Mouse (Mus musculus): ENCODE results near the gene Apol7a. TPM values are rescaled to one million over a fixed set of nuclear protein-coding genes. Genes with fewer than 3 reads are reported as not detected.

Apol7a gene
- polyA plus RNA-seq, 1 experiment from 2014 or later = 0.15 TPM

- Histone ChIP-seq H3K4me3 (no peak overlapping the region), H3K27ac (no peak overlapping the region), H3K9me3 (replicated peaks) (no peaks in the 10 kb centered on the region), H3K4me2 (no peak overlapping the region), H3K27me3 (no peaks in the 10 kb centered on the region), H3K9ac (no peak overlapping the region), H3K36me3 (no peaks in the 10 kb centered on the region), H3K4me1 (replicated peaks) (peaks cover 33% of the 10 kb centered on the region)
- 92% methylated on average over 21 of the region's 21 CpGs for WGBS
- no peak for ATAC-seq (replicated peaks; ENCODE audit: insufficient number of reproducible peaks, insufficient read depth, low FRiP score, low read depth)
Measured at GRCm38 (mm10) chr15:77369981-77370380, 28.9 kb downstream of the Apol7a start.

DNA sequence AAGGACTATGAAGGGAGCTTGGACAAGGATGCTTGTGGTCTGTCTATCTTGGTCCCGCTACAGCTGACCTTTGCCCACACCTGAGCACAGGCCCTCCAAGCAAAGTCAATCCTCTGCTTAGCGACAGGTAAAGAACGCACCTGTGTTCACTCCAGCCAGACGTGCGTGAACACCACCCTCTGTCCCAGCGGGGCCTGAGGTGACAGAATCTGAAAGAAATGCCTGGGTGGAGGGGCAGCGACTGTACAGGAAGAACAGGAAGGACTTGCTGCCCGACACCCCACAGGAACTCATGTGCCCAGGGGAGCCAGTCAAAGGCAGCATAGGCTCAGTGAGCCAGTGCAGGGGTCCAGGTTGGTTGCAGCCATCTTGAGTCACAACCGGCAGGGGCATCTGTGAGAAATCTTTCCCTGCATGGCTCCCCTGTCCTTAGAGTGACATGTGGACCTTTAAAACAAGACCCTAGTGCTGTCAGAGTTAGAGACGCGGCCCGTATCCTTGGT lies 30.0 kb downstream of the Apol7a start:
- Histone ChIP-seq H3K4me1 (replicated peaks) (peaks cover 33% of the 10 kb centered on the region), H3K9ac (no peak overlapping the region)
- no peak for ATAC-seq (replicated peaks; ENCODE audit: insufficient number of reproducible peaks, insufficient read depth, low FRiP score, low read depth)

DNA sequence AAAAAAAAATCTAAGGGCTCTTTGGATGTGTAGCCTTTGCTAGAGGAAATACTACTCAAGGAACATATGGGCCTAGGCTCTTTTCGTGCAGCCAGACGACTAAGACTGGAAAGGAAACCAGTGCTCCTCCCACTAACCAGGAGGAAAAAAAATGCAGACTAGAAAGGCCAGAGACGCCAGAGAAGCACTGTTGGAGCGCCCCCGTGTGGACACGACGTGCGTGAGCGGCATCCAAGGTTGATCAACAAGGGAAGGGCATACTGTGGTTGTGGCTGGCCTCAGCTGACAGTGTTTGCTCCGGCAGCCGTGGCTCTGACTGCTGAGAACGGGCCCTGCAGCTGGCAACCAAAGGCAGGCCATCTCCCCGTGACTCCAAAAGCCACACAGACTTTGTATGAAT lies 30.8 kb downstream of the Apol7a start:
- Histone ChIP-seq H3K9me3 (replicated peaks) (no peaks in the 10 kb centered on the region), H3K4me2 (peak overlapping the region; percentile 53), H3K36me3 (no peaks in the 10 kb centered on the region), H3K27ac (peak overlapping the region; percentile 88), H3K27me3 (no peaks in the 10 kb centered on the region), H3K4me1 (replicated peaks) (peaks cover 33% of the 10 kb centered on the region), H3K4me3 (peak overlapping the region; percentile 21; the same call in 1 of the 2 replicates), H3K9ac (peak overlapping the region; percentile 29; the same call in 1 of the 2 replicates)
- WGBS = 0% methylated on average over 13 of the region's 13 CpGs
- ATAC-seq (replicated peaks; ENCODE audit: insufficient number of reproducible peaks, insufficient read depth, low FRiP score, low read depth) = peak; percentile 33; the same call in 1 of the 2 replicates

More for the DNA sequence above, 30.0 kb downstream of the Apol7a start:
- WGBS = 76% methylated on average over 12 of the region's 12 CpGs
- Histone ChIP-seq H3K4me2 (no peak overlapping the region), H3K27me3 (no peaks in the 10 kb centered on the region), H3K4me3 (no peak overlapping the region), H3K9me3 (replicated peaks) (no peaks in the 10 kb centered on the region), H3K27ac (no peak overlapping the region), H3K36me3 (no peaks in the 10 kb centered on the region)

DNA sequence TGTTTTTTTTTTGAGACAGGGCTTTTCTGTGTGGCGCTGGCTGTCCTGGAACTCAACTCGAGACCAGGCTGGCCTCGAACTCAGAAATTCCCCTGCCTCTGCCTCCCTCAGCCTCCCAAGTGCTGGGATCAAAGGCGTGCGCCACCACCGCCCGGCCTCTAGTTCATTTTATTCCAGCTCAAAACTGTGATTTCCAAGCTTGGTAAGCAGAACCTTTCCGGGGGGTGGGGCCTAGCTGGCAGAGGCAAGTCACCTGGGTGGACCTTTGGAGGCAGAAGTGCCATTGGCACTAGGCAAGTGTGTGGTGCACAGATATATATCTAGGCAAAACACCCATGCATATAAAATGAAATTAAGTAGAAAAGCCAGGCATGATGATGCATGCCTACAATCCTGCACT lies 31.4 kb downstream of the Apol7a start:
- WGBS = 43% methylated on average over 8 of the region's 8 CpGs
- Histone ChIP-seq H3K9ac (no peak overlapping the region), H3K27me3 (no peaks in the 10 kb centered on the region), H3K4me2 (peak overlapping the region; percentile 53; the same call in 1 of the 2 replicates), H3K4me3 (no peak overlapping the region), H3K36me3 (no peaks in the 10 kb centered on the region), H3K27ac (peak overlapping the region; percentile 88), H3K9me3 (replicated peaks) (no peaks in the 10 kb centered on the region), H3K4me1 (replicated peaks) (peaks cover 35% of the 10 kb centered on the region)
- no peak for ATAC-seq (replicated peaks; ENCODE audit: insufficient number of reproducible peaks, insufficient read depth, low FRiP score, low read depth)

DNA sequence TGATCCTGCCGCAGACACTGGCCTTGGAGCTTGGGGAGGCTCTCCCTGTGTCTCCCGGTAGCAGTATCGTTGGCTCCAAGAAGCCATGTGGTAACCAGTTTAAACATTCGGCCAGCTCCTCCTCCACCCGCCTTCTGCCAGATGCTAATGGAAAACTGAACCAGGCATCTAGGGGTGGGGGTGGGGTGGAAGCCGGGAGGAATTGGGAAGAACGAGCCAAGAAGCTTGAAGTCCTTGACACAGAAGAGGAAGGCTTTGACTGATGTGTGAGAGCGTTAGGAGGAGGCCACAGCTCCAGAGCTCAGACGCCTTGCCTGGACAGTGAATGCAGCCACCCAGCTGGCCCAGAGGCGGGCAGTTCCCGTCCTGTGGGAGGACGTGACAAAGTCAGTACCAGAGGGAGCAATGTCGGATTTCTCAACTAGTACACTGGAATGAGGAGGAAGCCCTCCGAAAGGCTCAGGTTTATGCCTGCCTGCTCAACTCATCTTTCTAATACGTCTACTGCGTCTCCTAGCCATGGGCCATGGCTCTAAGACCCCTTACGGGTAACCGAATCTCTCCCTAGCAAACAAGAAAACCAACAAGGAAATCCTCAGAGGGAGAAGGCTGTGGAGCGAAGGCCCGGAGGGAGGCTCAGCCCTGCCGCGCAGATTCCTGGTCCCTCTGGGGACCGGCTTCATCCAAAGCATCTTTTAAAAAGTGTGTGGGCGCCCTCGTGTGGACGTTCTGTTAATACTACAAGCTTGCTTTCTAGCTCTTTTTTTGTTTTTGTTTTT lies 32.0 kb downstream of the Apol7a start:
- no peaks in the 10 kb centered on the region for H3K9me3 ChIP-seq (replicated peaks)
- H3K27me3 ChIP-seq = no peaks in the 10 kb centered on the region
- peak; percentile 53 for ATAC-seq (replicated peaks; ENCODE audit: insufficient number of reproducible peaks, insufficient read depth, low FRiP score, low read depth)
- H3K4me1 ChIP-seq (replicated peaks) = peaks cover 35% of the 10 kb centered on the region
- no peaks in the 10 kb centered on the region for H3K36me3 ChIP-seq
- H3K9ac ChIP-seq = peak overlapping the region; percentile 26; the same call in 1 of the 2 replicates
- peak overlapping the region; percentile 33 for H3K4me3 ChIP-seq
- H3K27ac ChIP-seq = peak overlapping the region; percentile 88; the same call in 1 of the 2 replicates
- WGBS = 2% methylated on average over 26 of the region's 26 CpGs
- peak overlapping the region; percentile 65 for H3K4me2 ChIP-seq

DNA sequence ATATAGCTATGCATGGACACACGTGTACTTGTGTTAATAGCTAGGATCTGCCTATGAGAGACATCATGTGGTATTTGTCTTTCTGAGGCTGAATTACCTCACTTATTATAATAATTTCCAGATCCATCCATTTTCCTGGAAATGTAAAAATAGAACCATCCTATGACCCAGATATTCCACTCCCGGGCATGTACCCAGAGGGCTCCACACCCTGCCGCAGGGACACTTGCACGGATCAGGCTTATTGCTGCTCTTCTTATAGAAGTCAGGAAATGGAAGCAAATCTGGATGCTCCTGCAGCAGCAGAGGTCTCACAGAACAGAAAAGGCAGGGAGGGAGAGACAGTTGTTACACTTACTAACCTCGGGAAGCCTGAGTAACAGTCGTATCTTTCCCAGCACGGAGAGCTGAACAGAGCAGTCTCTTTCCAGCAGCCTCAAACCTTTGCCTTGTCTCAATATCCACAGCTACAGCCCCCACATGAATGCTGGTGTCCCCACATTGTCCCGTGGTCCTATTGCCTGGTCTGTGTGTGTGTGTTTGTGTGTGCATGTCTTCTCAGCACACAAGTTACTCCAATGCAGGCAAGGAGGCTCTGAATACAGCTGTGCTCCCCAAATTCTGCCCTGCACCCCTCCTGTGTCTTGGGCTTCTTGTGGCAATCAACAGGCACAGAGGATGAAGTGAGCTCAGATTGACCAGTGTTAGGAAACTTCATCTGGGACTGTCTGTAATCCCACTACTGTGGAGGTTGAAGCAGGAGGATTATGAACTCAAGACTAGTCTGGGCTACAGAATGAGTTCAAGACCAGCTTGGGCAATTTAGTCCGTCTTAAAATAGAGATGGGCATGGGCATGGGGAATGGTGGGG lies 33.0 kb downstream of the Apol7a start:
- Histone ChIP-seq H3K4me3 (no peak overlapping the region), H3K36me3 (no peaks in the 10 kb centered on the region), H3K4me2 (peak overlapping the region; percentile 65), H3K27ac (peak overlapping the region; percentile 88; the same call in 1 of the 2 replicates), H3K27me3 (no peaks in the 10 kb centered on the region), H3K9me3 (replicated peaks) (no peaks in the 10 kb centered on the region), H3K9ac (no peak overlapping the region), H3K4me1 (replicated peaks) (peaks cover 35% of the 10 kb centered on the region)
- ATAC-seq (replicated peaks; ENCODE audit: insufficient number of reproducible peaks, insufficient read depth, low FRiP score, low read depth) = no peak
- 41% methylated on average over 9 of the region's 9 CpGs for WGBS

DNA sequence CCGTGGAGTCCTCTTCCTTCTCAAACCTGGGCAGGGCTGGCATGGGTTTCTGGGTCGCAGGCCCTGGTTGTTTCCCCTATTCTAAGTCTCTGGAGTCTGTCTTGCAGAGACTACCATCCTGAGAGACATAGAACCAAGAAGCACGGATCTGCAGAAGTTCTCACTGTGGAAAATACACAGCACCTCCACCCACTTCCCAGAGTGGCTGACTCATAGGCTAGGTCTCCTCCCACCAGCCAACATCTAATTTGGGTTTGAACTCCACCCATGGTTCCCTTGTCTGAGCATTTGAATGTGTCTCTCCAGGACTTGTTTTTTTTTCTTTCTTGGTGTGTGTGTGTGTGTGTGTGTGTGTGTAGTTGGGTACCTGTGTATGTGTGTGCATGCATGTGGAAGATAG lies 34.9 kb downstream of the Apol7a start:
- ATAC-seq (replicated peaks; ENCODE audit: insufficient number of reproducible peaks, insufficient read depth, low FRiP score, low read depth) = no peak
- Histone ChIP-seq H3K4me2 (no peak overlapping the region), H3K27ac (0 out of 2 replicates have a peak overlapping the region, but pooled peaks have one; percentile 33), H3K9ac (no peak overlapping the region), H3K36me3 (no peaks in the 10 kb centered on the region), H3K9me3 (replicated peaks) (no peaks in the 10 kb centered on the region), H3K27me3 (no peaks in the 10 kb centered on the region), H3K4me3 (no peak overlapping the region), H3K4me1 (replicated peaks) (peaks cover 36% of the 10 kb centered on the region)
- WGBS = 64% methylated on average over 3 of the region's 3 CpGs

- no peak overlapping the region for H3K9ac ChIP-seq
- peaks cover 35% of the 10 kb centered on the region for H3K4me1 ChIP-seq (replicated peaks)
- no peaks in the 10 kb centered on the region for H3K9me3 ChIP-seq (replicated peaks)
- no peaks in the 10 kb centered on the region for H3K27me3 ChIP-seq
- H3K4me2 ChIP-seq = no peak overlapping the region
- 0 out of 2 replicates have a peak overlapping the region, but pooled peaks have one; percentile 33 for H3K27ac ChIP-seq
- WGBS = 56% methylated on average over 6 of the region's 6 CpGs
- no peak overlapping the region for H3K4me3 ChIP-seq
- no peaks in the 10 kb centered on the region for H3K36me3 ChIP-seq
- ATAC-seq (replicated peaks; ENCODE audit: insufficient number of reproducible peaks, insufficient read depth, low FRiP score, low read depth) = no peak
Measured at GRCm38 (mm10) chr15:77363578-77363977, 35.3 kb downstream of the Apol7a start.

DNA sequence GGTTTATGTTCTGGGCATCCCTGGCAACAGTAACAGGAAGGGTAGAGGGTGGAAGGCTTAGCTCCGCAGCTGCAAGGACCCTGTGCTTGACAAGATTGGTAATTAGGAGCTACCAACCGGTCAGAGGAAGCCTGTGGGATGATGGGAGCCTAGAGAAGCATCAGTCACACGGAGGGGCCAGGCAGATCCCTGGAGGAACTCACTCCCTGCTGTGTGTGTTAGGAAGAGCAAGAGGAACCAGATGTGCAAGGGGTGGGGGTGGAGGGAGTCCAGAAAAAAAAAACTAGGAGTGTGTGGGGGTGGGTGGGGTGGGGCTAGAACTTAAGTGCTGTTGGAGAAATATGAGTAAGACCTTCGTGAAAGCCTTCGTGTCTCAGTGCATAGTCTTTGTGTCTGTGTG lies 36.0 kb downstream of the Apol7a start:
- Histone ChIP-seq H3K9me3 (replicated peaks) (no peaks in the 10 kb centered on the region), H3K36me3 (no peaks in the 10 kb centered on the region), H3K4me1 (replicated peaks) (peaks cover 32% of the 10 kb centered on the region), H3K27me3 (no peaks in the 10 kb centered on the region), H3K4me2 (no peak overlapping the region), H3K27ac (no peak overlapping the region), H3K9ac (no peak overlapping the region), H3K4me3 (no peak overlapping the region)
- 32% methylated on average over 5 of the region's 5 CpGs for WGBS
- ATAC-seq (replicated peaks; ENCODE audit: insufficient number of reproducible peaks, insufficient read depth, low FRiP score, low read depth) = no peak

- Histone ChIP-seq H3K9ac (no peak overlapping the region), H3K36me3 (no peaks in the 10 kb centered on the region), H3K27me3 (no peaks in the 10 kb centered on the region), H3K27ac (no peak overlapping the region), H3K4me3 (no peak overlapping the region), H3K4me2 (no peak overlapping the region), H3K9me3 (replicated peaks) (no peaks in the 10 kb centered on the region), H3K4me1 (replicated peaks) (peaks cover 33% of the 10 kb centered on the region)
- ATAC-seq (replicated peaks; ENCODE audit: insufficient number of reproducible peaks, insufficient read depth, low FRiP score, low read depth) = no peak
- WGBS = 90% methylated on average over 8 of the region's 8 CpGs
Measured at GRCm38 (mm10) chr15:77359905-77360304, 39.0 kb downstream of the Apol7a start.

GRCm38 (mm10) chr15:77359486-77359885 lies 39.4 kb downstream of the Apol7a start:
- H3K27me3 ChIP-seq = no peaks in the 10 kb centered on the region
- no peaks in the 10 kb centered on the region for H3K36me3 ChIP-seq
- no peak overlapping the region for H3K4me3 ChIP-seq
- H3K4me2 ChIP-seq = 0 out of 2 replicates have a peak overlapping the region, but pooled peaks have one; percentile 63
- no peak overlapping the region for H3K9ac ChIP-seq
- H3K4me1 ChIP-seq (replicated peaks) = peaks cover 37% of the 10 kb centered on the region
- ATAC-seq (replicated peaks; ENCODE audit: insufficient number of reproducible peaks, insufficient read depth, low FRiP score, low read depth) = no peak
- WGBS = 58% methylated on average over 9 of the region's 9 CpGs
- H3K27ac ChIP-seq = no peak overlapping the region
- no peaks in the 10 kb centered on the region for H3K9me3 ChIP-seq (replicated peaks)
